Mouse (Mus musculus): ENCODE results near the gene Tgif1. TPM values are rescaled to one million over a fixed set of nuclear protein-coding genes. Genes with fewer than 3 reads are reported as not detected.
A peak's percentile ranks its signal among the peaks of the same experiment; 100 is the strongest.

Gene Tgif1
- polyA plus RNA-seq, 1 experiment from 2014 or later = 60.3 TPM

- DNase-seq = peak; percentile 59
- Histone ChIP-seq H3K9me3 (ENCODE audit: low read depth, low read length) (no peaks in the 10 kb centered on the region), H3K9ac (no peak overlapping the region), H3K4me2 (no peak overlapping the region), H3K4me3 (ENCODE audit: low read depth, low read length) (no peak overlapping the region), H3K27me3 (ENCODE audit: insufficient read depth, low read length) (no peaks in the 10 kb centered on the region), H3K27ac (ENCODE audit: low read depth) (no peak overlapping the region), H3K4me1 (ENCODE audit: insufficient read depth) (no peaks in the 10 kb centered on the region), H3K36me3 (ENCODE audit: insufficient read depth) (no peaks in the 10 kb centered on the region)
- no peak for TF ChIP-seq CTCF (IDR thresholded peaks at IDR 0.05; ENCODE audit: low read depth)
- ATAC-seq (ENCODE audit: insufficient read depth) = peak; percentile 69
- 62% methylated on average over 10 of the region's 10 CpGs for WGBS
Measured at GRCm38 (mm10) chr17:70888657-70889056, 35.3 kb upstream of the Tgif1 start.

GRCm38 (mm10) chr17:70887848-70888247, 34.5 kb upstream of the Tgif1 start:
- ATAC-seq (ENCODE audit: insufficient read depth) = no peak
- TF ChIP-seq CTCF (IDR thresholded peaks at IDR 0.05; ENCODE audit: low read depth) = no peak
- WGBS = 85% methylated on average over 9 of the region's 9 CpGs

DNA sequence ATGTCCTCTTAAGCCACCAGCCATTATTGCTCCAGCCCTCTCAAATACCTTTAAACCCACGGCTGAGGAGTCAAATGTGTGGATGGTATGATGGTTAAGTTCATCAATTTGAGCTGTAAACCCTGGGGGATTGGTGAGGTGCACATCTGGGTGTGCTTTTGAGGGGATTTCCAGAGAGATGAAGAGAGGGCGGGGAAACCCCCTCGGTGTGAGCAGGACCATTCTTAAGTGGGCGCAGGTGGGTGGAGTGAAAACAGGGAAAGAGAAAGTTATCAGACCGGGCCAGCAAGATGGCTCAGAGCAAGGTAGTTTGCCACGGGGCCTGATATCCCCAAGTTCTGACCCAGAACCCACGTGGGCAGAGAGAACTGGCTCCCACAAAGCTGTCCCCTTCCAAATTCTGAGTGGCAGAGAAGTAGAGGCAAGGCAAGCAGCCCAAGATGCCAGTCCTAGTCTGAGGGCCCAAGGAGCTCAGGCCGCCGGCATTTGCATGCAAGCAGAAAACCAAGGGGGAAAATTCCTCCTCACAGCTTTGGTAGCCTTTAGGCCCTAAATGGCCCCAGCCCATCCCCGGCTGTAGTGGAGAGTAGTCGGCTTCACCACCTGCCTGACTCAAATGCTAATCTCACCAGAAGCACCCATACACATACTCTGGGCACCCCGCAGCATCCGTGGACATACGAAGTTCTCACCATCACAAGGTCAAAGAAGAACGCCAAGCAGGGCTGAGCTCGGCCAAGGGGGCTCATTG, 33.5 kb upstream of the Tgif1 start:
- ATAC-seq (ENCODE audit: insufficient read depth) (no peak), DNase-seq (no peak)
- Histone ChIP-seq H3K4me2 (no peak overlapping the region), H3K9ac (no peak overlapping the region), H3K27ac (ENCODE audit: low read depth) (peak overlapping the region; percentile 4; the same call in 1 of the 2 replicates), H3K27me3 (ENCODE audit: insufficient read depth, low read length) (no peaks in the 10 kb centered on the region), H3K9me3 (ENCODE audit: low read depth, low read length) (no peaks in the 10 kb centered on the region), H3K4me3 (ENCODE audit: low read depth, low read length) (no peak overlapping the region), H3K36me3 (ENCODE audit: insufficient read depth) (no peaks in the 10 kb centered on the region), H3K4me1 (ENCODE audit: insufficient read depth) (no peaks in the 10 kb centered on the region)
- no peak for TF ChIP-seq CTCF (IDR thresholded peaks at IDR 0.05; ENCODE audit: low read depth)
- WGBS = 73% methylated on average over 16 of the region's 16 CpGs

More at GRCm38 (mm10) chr17:70887848-70888247, 34.5 kb upstream of the Tgif1 start:
- Histone ChIP-seq H3K4me3 (ENCODE audit: low read depth, low read length) (no peak overlapping the region), H3K27ac (ENCODE audit: low read depth) (no peak overlapping the region), H3K36me3 (ENCODE audit: insufficient read depth) (no peaks in the 10 kb centered on the region), H3K9me3 (ENCODE audit: low read depth, low read length) (no peaks in the 10 kb centered on the region), H3K4me2 (no peak overlapping the region), H3K9ac (no peak overlapping the region), H3K4me1 (ENCODE audit: insufficient read depth) (no peaks in the 10 kb centered on the region), H3K27me3 (ENCODE audit: insufficient read depth, low read length) (no peaks in the 10 kb centered on the region)
- DNase-seq = no peak

- Histone ChIP-seq H3K4me1 (ENCODE audit: insufficient read depth) (no peaks in the 10 kb centered on the region), H3K4me3 (ENCODE audit: low read depth, low read length) (no peak overlapping the region), H3K27ac (ENCODE audit: low read depth) (no peak overlapping the region), H3K9ac (no peak overlapping the region), H3K36me3 (ENCODE audit: insufficient read depth) (no peaks in the 10 kb centered on the region), H3K4me2 (no peak overlapping the region), H3K27me3 (ENCODE audit: insufficient read depth, low read length) (no peaks in the 10 kb centered on the region), H3K9me3 (ENCODE audit: low read depth, low read length) (no peaks in the 10 kb centered on the region)
- no peak for TF ChIP-seq CTCF (IDR thresholded peaks at IDR 0.05; ENCODE audit: low read depth)
- ATAC-seq (ENCODE audit: insufficient read depth) (no peak), DNase-seq (no peak)
- whole genome bisulfite sequencing = 79% methylated on average over 5 of the region's 5 CpGs
Measured at GRCm38 (mm10) chr17:70885868-70886267, 32.5 kb upstream of the Tgif1 start.

GRCm38 (mm10) chr17:70881934-70882333, 28.6 kb upstream of the Tgif1 start:
- no peak overlapping the region for H3K4me2 ChIP-seq
- no peak overlapping the region for H3K27ac ChIP-seq (ENCODE audit: low read depth)
- TF ChIP-seq CTCF (IDR thresholded peaks at IDR 0.05; ENCODE audit: low read depth) = no peak

DNA sequence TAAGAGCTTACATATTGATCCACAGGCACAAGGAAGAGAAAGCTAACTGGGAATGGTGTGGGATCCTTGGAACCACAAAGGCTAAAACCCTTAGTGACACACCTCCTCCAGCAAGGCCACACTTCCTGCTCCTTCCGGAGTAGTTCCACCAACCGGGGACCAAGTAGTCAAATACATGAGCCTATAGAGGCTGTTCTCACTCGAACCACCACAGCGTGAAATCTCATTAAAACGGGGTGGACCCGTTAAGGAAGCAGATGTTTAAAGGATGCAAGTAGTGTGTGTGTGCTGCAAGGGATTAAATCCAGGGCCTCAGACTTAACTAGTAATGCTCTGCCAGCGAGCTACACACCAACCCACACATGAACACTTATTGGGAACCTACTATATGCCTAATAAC, 27.8 kb upstream of the Tgif1 start:
- Histone ChIP-seq H3K27ac (ENCODE audit: low read depth) (no peak overlapping the region), H3K9me3 (ENCODE audit: low read depth, low read length) (no peaks in the 10 kb centered on the region), H3K9ac (no peak overlapping the region), H3K4me1 (ENCODE audit: insufficient read depth) (no peaks in the 10 kb centered on the region), H3K4me2 (no peak overlapping the region), H3K27me3 (ENCODE audit: insufficient read depth, low read length) (no peaks in the 10 kb centered on the region), H3K36me3 (ENCODE audit: insufficient read depth) (no peaks in the 10 kb centered on the region), H3K4me3 (ENCODE audit: low read depth, low read length) (no peak overlapping the region)
- TF ChIP-seq CTCF (IDR thresholded peaks at IDR 0.05; ENCODE audit: low read depth) = no peak
- no peak for ATAC-seq (ENCODE audit: insufficient read depth)
- 68% methylated on average over 7 of the region's 7 CpGs for WGBS
- DNase-seq = no peak

More at GRCm38 (mm10) chr17:70881934-70882333, 28.6 kb upstream of the Tgif1 start:
- Histone ChIP-seq H3K36me3 (ENCODE audit: insufficient read depth) (no peaks in the 10 kb centered on the region), H3K27me3 (ENCODE audit: insufficient read depth, low read length) (no peaks in the 10 kb centered on the region), H3K9ac (no peak overlapping the region), H3K4me1 (ENCODE audit: insufficient read depth) (no peaks in the 10 kb centered on the region), H3K4me3 (ENCODE audit: low read depth, low read length) (no peak overlapping the region), H3K9me3 (ENCODE audit: low read depth, low read length) (no peaks in the 10 kb centered on the region)
- no peak for ATAC-seq (ENCODE audit: insufficient read depth)
- DNase-seq = no peak
- WGBS = 76% methylated on average over 10 of the region's 10 CpGs

GRCm38 (mm10) chr17:70878237-70878636, 24.9 kb upstream of the Tgif1 start:
- Histone ChIP-seq H3K9me3 (ENCODE audit: low read depth, low read length) (no peaks in the 10 kb centered on the region), H3K4me3 (ENCODE audit: low read depth, low read length) (no peak overlapping the region)
- no peak for TF ChIP-seq CTCF (IDR thresholded peaks at IDR 0.05; ENCODE audit: low read depth)

More at GRCm38 (mm10) chr17:70878237-70878636, 24.9 kb upstream of the Tgif1 start:
- Histone ChIP-seq H3K27me3 (ENCODE audit: insufficient read depth, low read length) (no peaks in the 10 kb centered on the region), H3K36me3 (ENCODE audit: insufficient read depth) (no peaks in the 10 kb centered on the region), H3K9ac (no peak overlapping the region), H3K27ac (ENCODE audit: low read depth) (no peak overlapping the region), H3K4me1 (ENCODE audit: insufficient read depth) (no peaks in the 10 kb centered on the region), H3K4me2 (no peak overlapping the region)
- ATAC-seq (ENCODE audit: insufficient read depth) = no peak
- DNase-seq = no peak
